Mouse (Mus musculus) kidney, adult 2 months (tissue): ENCODE measurements around the gene Mat2a.

ENCODE experiments used
- CTCF ChIP-seq: fragments of 200-500 bp; conservative IDR thresholded peaks from 2 replicates; pipeline ENCODE4 v1.5.1; 2011; ENCODE audit warnings: low read depth, mild to moderate bottlenecking, control low read depth, low read length, moderate library complexity, mixed read lengths; ENCODE audit not compliant: insufficient read depth, insufficient read length
- POLR2A ChIP-seq: fragments of 200-500 bp; IDR thresholded peaks from one replicate; pipeline ENCODE4 v1.6.1; 2011; ENCODE audit warnings: low read depth, low read length, control low read depth

GRCm38 (mm10) chr6:72488850-72489249 lies 49.5 kb upstream of the Mat2a start:
- TF ChIP-seq CTCF (no peak), POLR2A (no peak)
